Comparison of ENCODE assay signal across 8 mouse cellular contexts in the genomic region with DNA sequence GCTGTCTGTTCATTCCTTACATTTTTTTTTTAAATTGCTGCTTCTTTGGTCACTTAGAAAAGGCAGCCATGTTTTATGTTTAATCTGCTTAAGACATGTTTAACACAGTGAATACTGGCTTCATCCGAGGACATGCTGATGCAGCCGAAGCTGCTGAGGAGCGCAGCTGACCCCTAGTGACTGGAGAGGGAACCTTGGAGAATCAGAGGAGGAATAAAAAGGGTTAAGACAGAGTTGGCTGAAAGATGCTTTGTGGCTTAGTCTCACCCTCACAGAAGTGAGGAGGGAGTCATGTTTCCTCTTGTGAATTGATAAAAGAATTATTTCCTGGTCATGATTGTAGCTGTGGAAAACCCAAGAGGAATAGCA. TPM values are rescaled to one million over a fixed set of nuclear protein-coding genes. Genes with fewer than 3 reads are reported as not detected.
DNase-seq lines count a peak whose midpoint lies in the region; ATAC-seq lines count a peak whose summit lies in the region.

No protein-coding gene starts in this region.

- H3K9ac ChIP-seq in intestine, embryonic 14.5 days (ENCODE audit: low read length) = no peak overlapping the region
- H3K9ac ChIP-seq in midbrain, embryonic 12.5 days (replicated peaks) = no peak overlapping the region

- ATAC-seq in intestine, embryonic 14.5 days (replicated peaks; ENCODE audit: low FRiP score, low TSS enrichment, low read depth) = peak; percentile 72; the same call in 1 of the 2 replicates
- ATAC-seq in midbrain, embryonic 12.5 days (ENCODE audit: low FRiP score, low read depth) = peak; percentile 83

- H3K4me2 ChIP-seq in intestine, embryonic 14.5 days (ENCODE audit: low read length) = no peak overlapping the region
- no peak overlapping the region for H3K4me2 ChIP-seq in midbrain, embryonic 12.5 days (replicated peaks)

- no peaks in the 10 kb centered on the region for H3K27me3 ChIP-seq in intestine, embryonic 14.5 days (replicated peaks; ENCODE audit: control insufficient read depth, insufficient read depth, low read length)
- H3K27me3 ChIP-seq in midbrain, embryonic 12.5 days = no peaks in the 10 kb centered on the region

- H3K27ac ChIP-seq in intestine, embryonic 14.5 days (ENCODE audit: low read depth) = no peak overlapping the region
- no peak overlapping the region for H3K27ac ChIP-seq in midbrain, embryonic 12.5 days (replicated peaks)

- peaks cover 21% of the 10 kb centered on the region for H3K4me1 ChIP-seq in intestine, embryonic 14.5 days (replicated peaks; ENCODE audit: control insufficient read depth, insufficient read depth, low read length)
- H3K4me1 ChIP-seq in midbrain, embryonic 12.5 days = 0 out of 2 replicates have a peak, but pooled peaks cover under 1% of the 10 kb centered on the region

- no peaks in the 10 kb centered on the region for H3K9me3 ChIP-seq in intestine, embryonic 14.5 days (ENCODE audit: control insufficient read depth, low read length)
- H3K9me3 ChIP-seq in midbrain, embryonic 12.5 days = no peaks in the 10 kb centered on the region

- WGBS in intestine, embryonic 14.5 days = 28% methylated on average over 3 of the region's 3 CpGs
- 21% methylated on average over 3 of the region's 3 CpGs for WGBS in midbrain, embryonic 12.5 days

- DNase-seq in adrenal gland, postnatal 14 days = peak; percentile 58
- no peak for DNase-seq in adrenal gland, adult 2 months
- peak; percentile 25 for DNase-seq in ovary, postnatal 14 days (ENCODE audit: low spot score)
- no peak for DNase-seq in ovary, adult 18-20 months (ENCODE audit: low spot score)
- DNase-seq in embryo, embryonic 10.5 days (ENCODE audit: low spot score) = peak; percentile 73
- DNase-seq in intestine, embryonic 14.5 days (ENCODE audit: low spot score) = no peak
- DNase-seq in urinary bladder, postnatal 25 days (ENCODE audit: low spot score) = no peak

- no peak overlapping the region for H3K4me3 ChIP-seq in intestine, embryonic 14.5 days (ENCODE audit: low read depth, low read length)
- H3K4me3 ChIP-seq in midbrain, embryonic 12.5 days = no peak overlapping the region

- no peaks in the 10 kb centered on the region for H3K36me3 ChIP-seq in intestine, embryonic 14.5 days (ENCODE audit: control insufficient read depth, insufficient read depth, low read length)
- no peaks in the 10 kb centered on the region for H3K36me3 ChIP-seq in midbrain, embryonic 12.5 days

RNA-seq across cellular contexts. Expression of a gene that starts 28.5 kb away (rescaled TPM):
- total RNA-seq in adrenal gland, postnatal 14 days (2021) = 16.6 and 21.1 TPM in 2 replicates
- 10 to 100 TPM; 16.1 to 20.2 TPM for total RNA-seq in adrenal gland, adult 2 months (2021)
- polyA plus RNA-seq in adrenal gland, adult 2 months (2012; rRNA removed) = 1.5 and 1.6 TPM in 2 replicates
- 19.8 and 23.1 TPM in 2 replicates for polyA plus RNA-seq in intestine, embryonic 14.5 days (2014; fragmentation: Nextera tagmentation; extraction: Ambion mirVana)
- 6.6 and 10.9 TPM in 2 replicates for polyA plus RNA-seq in midbrain, embryonic 12.5 days (2016; fragmentation: Nextera tagmentation; extraction: Ambion mirVana)

Comparison
In these comparisons a context has a peak if more than half of its experiments do, and no peak if none do; other contexts are left out.
1. DNase-seq: peak in adrenal gland, postnatal 14 days (single experiment), ovary, postnatal 14 days (single experiment) and embryo, embryonic 10.5 days (single experiment); none in adrenal gland, adult 2 months (single experiment), ovary, adult 18-20 months (single experiment), intestine, embryonic 14.5 days (single experiment) and urinary bladder, postnatal 25 days (single experiment).